Mouse (Mus musculus) small intestine, adult 2 months (tissue): ENCODE data around the gene Socs1.

Experiments
- CTCF ChIP-seq: fragments of 200-500 bp; IDR thresholded peaks from 2 replicates; pipeline ENCODE4 v1.5.1; 2012; ENCODE audit warnings: low read depth, mild to moderate bottlenecking, control low read depth, inconsistent platforms, low read length, moderate library complexity, mixed read lengths; ENCODE audit not compliant: insufficient replicate concordance, insufficient read length; ENCODE audit errors: extremely low read depth
- POLR2A ChIP-seq: fragments of 200-500 bp; IDR thresholded peaks from 2 replicates; pipeline ENCODE4 v1.6.1; 2012; ENCODE audit warnings: low read depth, mild to moderate bottlenecking, control low read depth, inconsistent platforms, low read length, moderate library complexity

DNA sequence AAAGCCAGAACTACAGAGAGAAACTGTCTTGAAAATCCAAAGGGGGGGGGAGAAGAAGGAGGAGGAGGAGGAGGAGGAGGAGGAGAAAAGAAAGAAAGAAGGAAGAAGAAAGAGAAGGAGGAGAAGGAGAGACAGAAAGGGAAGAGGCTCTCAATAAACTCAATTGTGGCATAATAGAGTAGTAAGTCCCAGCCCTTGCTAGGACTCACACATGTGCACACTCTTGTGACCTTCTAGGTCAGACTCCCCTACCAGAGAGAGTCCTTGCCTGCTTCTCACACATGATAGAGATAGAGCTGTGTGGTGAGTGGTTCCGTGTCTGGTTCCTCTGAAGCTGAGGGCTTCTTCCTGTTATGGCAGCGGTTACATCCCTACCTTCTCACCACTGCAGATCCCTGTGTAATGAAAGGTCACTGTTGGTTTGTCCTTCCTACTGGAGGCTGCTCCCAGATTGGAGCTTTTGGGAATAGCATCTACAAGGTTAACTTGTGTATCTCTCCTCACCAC, 27.6 kb upstream of the Socs1 start, which contains the start of gene Gm11172:
- TF ChIP-seq CTCF (no peak), POLR2A (no peak)
